Mouse (Mus musculus) spleen, postnatal 36 days (tissue): ENCODE data around the gene Rps26.

Experiments used
- DNase-seq, 2 experiments: peaks; one replicate each; pipeline ENCODE4 v3.0.0; 2022; ENCODE audit warnings: low spot score in 2 of 2, mixed read lengths in 1 of 2

Rps26 gene

DNA sequence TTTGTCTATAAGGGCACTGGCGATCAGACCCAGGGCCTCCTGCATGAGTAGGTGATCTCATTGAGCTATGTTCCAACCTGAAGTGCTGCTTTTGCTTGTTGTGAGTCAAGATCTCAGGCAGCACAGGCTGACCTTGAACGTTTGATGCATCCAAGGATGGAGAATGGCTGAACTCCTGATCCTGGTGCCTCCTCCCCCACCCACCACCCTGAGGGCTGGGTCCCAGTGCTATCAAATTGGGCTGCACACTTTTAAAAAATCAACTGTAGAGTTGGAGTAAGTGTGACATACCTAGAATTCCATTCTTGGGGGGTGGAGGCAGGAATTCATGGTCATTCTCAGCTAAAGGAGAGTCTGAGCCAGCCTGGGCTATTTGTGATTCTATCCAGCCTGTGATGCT lies 20.1 kb downstream of the Rps26 start:
- no peak for DNase-seq

DNA sequence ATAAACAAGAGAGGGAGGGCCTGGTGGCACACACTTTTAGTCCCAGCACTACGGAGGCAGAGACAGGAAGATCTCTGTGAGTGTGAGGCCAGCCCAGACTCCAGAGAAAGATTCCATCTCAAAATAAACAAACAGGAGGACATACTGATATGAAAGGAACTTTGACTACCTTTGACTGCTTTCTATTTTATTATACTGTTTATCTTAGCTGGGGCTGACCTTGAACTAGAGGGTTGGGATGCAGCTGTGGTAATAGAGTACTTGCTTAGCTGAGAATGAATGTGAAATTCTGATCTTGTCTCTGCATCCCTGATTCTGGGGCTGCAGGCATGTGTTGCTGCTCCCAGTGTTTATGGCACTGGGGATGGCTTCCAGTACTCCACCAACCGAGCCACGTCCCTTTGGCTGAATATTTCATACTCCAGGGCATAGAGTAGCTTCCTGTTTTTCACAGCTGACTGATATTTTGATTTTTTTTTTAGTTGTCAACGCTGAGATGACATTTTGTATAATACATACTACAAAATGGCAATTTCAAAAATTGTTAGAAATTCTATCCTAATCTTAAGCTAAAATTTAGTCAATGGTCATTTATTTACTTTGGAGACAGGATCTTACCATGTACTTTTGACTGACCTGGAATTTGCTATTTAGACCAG lies 23.9 kb downstream of the Rps26 start:
- DNase-seq, result no peak

DNA sequence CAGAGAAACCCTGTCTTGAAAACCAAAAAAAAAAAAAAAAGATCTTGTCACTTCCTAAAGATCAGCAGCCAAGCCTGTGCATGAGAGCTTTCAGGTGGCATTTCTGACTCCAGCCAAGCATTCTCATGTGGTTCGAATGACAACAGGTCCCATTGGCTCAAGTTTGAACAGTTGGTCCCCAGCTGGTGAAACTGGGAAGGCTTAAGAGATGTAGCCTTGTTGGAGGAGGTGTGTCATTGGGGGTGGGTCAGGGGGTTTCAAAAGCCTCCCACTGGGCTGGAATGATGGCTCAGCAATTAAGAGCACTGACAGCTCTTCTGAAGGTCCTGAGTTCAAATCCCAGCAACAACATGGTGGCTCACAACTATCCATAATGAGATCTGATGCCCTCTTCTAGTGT lies 25.0 kb downstream of the Rps26 start:
- no peak for DNase-seq

DNA sequence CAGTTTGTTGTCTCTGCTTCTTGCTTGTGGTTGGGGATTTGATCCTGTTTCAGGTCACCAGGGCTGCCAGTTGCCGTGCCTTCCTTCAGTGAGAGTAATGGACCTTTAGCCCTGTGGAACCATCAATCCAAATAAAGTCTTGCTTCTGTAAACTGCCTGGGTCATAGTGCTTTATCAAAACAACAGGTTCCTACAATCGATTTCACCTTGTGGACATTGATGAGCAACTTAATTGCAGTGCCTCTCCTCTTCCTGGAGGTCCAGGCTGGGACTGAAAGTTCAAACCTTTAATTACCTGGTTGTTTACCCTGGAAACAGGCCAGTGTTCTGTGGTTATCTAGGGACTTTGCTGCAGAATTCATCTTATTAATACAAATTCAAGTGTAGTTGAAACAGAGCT lies 28.1 kb downstream of the Rps26 start:
- no peak for DNase-seq

DNA sequence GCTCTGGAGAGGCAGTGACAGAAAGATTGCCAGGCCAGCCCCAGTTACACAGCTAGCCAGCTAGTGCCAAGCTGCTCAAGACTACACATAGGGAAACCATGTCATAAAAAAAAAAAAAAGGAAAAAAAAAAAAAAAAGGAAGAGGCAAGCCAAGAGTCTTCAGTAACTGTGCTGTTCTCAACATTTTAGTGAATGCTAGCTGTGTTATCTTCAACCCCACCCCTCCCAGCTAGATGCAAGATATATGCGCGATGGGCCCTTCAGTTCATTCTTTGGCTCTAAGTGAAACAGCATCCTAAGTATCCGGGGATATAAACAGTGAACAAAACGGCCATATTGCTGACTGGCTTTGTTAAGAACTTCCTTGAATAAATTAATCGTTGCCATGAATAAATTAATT lies 33.8 kb downstream of the Rps26 start:
- DNase-seq, result no peak

- DNase-seq, result no peak
Measured at GRCm38 (mm10) chr10:128591436-128591835, 35.1 kb downstream of the Rps26 start.

- DNase-seq, result peak; percentile 29 to 35
Measured at GRCm38 (mm10) chr10:128590193-128590690, 36.3 kb downstream of the Rps26 start.

DNA sequence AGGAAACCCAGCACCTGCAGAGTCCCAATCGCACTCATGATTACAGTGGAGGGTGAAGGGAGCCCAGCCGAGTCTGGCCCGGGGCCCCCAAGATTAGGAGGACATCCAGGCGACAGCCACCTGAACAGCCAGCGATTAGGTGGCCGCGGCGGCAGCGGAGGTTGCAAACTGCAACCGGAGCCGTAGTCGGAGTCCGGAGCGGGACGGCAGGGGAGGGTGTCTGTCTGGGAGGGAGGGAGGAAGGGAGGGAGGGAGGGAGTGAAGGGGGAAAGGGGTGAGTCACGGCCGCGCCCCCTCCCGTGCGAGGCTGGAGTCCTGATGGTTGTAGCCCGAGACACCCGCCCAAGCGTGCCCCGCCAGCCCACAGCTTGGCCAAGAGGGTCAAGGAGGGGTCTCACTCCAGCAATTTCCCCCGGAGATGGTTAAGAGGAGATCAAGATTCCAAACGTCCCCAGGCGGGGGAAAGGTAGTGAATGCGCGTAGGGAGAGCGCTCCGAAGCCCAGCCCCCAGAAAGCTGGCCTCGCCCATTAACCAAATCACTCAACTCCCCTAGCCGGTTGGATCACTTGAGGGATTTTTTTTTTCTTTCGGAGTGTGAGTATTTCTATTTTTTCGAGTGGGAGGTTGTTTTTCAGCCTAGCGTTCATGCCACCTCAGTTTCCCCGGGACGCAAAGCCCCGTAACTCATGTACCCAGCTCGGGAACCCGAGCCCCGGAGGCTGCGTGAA lies 36.9 kb downstream of the Rps26 start, which contains the start of gene Erbb3:
Gene Erbb3 (minus strand): TSS at position 189 of the 729 bp plus-strand sequence.
- DNase-seq, result peak; percentile 10 to 23

- no peak for DNase-seq
Measured at GRCm38 (mm10) chr10:128588775-128589463, 37.6 kb downstream of the Rps26 start.

DNA sequence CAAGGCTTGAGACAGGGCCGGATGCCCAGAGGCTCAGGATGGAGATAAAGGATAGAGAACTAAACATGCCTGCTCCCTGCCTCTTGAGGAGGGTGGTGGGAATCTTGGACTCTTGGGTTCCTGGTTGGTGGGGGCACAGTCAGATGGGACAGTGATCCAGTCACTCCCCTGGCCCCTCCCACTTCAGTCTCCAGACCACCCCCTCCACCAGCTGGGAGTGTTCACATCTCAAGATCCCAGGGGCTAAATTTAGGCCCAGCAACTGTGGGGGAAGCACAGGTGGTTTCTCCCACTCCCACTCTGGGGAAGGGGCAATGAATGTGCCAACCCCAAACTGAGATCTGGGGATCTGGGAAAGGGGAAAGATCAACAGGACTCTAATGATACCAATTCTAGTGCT lies 38.4 kb downstream of the Rps26 start:
- no peak for DNase-seq

GRCm38 (mm10) chr10:128587697-128588096 lies 38.9 kb downstream of the Rps26 start:
- no peak for DNase-seq

DNA sequence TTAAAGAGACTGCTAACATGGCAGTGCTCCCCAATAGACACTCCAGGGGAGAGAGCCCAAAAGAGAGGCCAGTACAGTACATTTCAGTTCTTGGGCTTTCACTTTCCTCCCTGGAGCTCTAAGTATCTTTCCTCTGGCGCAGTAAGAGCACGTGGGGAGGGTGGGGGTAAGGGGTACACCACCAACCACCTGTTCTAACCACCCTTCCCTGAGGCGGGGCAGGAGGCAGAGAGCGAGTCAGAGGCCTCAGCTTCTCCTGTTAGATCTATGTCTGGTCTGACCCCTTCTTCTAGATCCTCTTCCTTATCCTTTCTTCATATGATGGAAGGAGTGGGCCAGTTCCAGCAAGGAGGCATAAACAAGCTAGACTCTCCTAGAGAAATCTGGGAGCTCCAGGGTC lies 39.4 kb downstream of the Rps26 start:
- DNase-seq, result no peak

DNA sequence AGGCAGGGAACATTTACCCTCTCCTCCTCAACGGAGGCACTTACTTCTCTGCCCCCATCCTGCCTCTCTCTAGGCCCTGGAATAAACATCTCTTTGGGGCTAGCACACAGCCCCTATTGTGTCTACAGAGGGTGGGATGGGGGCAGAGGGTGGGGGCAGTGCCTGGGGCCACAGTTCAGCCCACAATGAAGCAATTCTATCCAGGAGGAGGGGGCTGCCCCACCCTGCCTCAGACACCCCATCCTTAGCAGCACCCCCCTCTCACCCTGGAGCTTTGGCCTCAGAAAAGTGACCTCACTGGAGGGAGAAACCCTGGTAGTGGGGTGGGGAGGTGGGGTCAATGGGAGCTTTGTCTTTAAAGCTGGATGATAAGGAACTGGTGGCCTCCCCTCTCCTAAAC lies 40.0 kb downstream of the Rps26 start:
- no peak for DNase-seq

- no peak for DNase-seq
Measured at GRCm38 (mm10) chr10:128584386-128584785, 42.2 kb downstream of the Rps26 start.

DNA sequence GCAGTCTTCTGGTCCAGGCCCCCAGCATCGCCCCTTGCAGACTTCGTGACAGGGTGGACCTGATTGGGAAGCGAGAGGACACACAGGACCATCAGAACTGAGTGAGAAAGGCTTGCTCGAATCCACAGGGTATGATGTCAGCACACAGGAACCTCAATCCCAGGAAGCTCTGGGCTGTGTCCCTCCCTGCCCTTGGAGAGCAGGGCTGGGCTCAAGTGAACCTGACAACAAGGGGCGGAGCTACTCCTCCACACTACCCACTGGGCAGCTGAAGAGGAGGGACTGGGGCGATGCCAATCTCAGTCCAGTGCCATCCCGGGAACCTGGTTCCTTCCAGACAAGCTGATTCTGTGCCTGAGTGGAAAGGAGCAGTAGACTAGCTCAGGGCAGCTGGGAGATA lies 42.9 kb downstream of the Rps26 start:
- no peak for DNase-seq

- no peak for DNase-seq
Measured at GRCm38 (mm10) chr10:128579731-128580130, 46.8 kb downstream of the Rps26 start.

GRCm38 (mm10) chr10:128579298-128579697 lies 47.2 kb downstream of the Rps26 start:
- DNase-seq, result no peak

DNA sequence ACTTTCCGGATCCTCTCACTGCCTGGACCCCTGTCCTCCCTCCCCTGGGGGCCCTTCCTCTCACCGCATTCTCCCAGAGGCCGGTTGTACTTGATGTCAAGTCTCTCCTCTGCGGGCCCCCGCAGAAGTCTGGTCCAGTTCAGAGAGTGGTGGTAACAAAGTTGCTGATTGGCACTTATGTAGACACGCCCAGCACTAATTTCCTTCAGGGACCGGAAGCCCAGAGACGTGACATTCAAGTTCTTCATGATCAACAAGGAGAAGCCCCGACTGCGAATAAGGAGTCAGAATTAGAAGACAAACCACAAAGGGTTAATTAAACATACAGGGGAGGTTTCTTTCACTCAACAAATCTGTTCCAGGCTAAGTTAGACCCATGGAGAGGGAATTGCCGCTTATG lies 48.2 kb downstream of the Rps26 start:
- peak in 1 of 2 experiments; percentile 15 for DNase-seq

DNA sequence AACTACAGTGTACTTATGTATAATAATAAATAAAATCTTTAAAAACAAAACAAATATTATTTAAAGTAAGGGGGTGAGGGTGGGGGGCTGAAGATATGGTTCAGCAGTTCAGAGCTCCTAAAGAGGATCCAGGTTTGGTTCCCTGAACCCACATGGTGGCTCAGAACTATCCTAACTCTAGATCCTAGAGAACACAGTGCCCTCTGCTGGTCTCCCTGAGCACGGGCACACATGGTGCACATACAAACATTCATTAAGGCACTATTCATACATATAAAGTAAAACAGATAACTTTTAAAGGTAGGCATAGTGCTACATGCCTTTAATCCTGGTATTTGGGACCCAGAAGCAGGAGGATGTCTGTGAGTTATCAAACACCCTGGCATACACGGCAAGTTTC lies 51.5 kb downstream of the Rps26 start:
- DNase-seq, result no peak
